In the genomic region with DNA sequence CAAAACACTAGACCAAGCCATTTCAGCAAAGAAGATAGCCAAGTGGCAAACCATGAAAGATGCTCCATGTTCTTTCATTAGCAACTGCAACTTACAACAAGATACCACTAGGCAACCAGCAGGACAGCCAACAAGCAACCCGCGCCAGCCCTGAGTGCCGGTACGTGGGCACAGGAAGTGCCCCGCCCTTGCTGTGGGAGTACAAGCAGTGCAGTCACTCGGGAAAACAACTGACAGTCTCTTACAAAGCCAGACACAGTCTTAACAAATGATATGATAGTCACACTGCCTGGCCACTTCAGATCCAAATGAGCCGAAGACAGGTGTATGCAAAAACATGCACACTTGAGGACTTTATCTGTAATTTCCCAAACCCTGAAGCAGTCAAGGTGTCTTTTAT, we compare ENCODE assay signal across 15 mouse cellular contexts. TPM values are rescaled to one million over a fixed set of nuclear protein-coding genes. Genes with fewer than 3 reads are reported as not detected.
DNase-seq lines count a peak whose midpoint lies in the region; ATAC-seq and TF ChIP-seq lines count a peak whose summit lies in the region.
"Had no signal": no experiment of that assay in that cellular context is flagged by ENCODE, and none has a peak within 500 bp of the region (broad histone marks: within the 10 kb centered on the region; RNA-seq: fewer than 3 reads in every experiment).

No protein-coding gene starts in this region.

- H3K4me1 ChIP-seq in intestine, postnatal 0 days (replicated peaks; ENCODE audit: control insufficient read depth, insufficient read depth, low read length), result no peaks in the 10 kb centered on the region
- H3K4me1 ChIP-seq in intestine, embryonic 15.5 days (replicated peaks), result no peaks in the 10 kb centered on the region
- peaks cover 7% of the 10 kb centered on the region for H3K4me1 ChIP-seq in bone marrow, adult 2 months (ENCODE audit: control insufficient read depth, insufficient read depth, low read length)

- ATAC-seq in intestine, postnatal 0 days, result peak; percentile 25; the same call in 1 of the 2 replicates
- no peak for ATAC-seq in intestine, embryonic 15.5 days
- peak; percentile 56 for ATAC-seq in megakaryocyte progenitor cell, adult 5-6 weeks (replicated peaks; ENCODE audit: poor library complexity)
- ATAC-seq: hindbrain, embryonic 16.5 days had no signal

- H3K27ac ChIP-seq in intestine, postnatal 0 days (ENCODE audit: low read depth, low read length), result no peak overlapping the region
- H3K27ac ChIP-seq in intestine, embryonic 15.5 days, result no peak overlapping the region
- peak overlapping the region; percentile 9; the same call in 1 of the 2 replicates for H3K27ac ChIP-seq in bone marrow, adult 2 months (ENCODE audit: control insufficient read depth, insufficient read depth, low read depth, low read length, poor library complexity)
- H3K27ac ChIP-seq: liver, embryonic 14.5 days had no signal

- no peak for TF ChIP-seq POLR2A in bone marrow, adult 2 months (IDR thresholded peaks at IDR 0.05; ENCODE audit: borderline replicate concordance, control insufficient read depth, low read depth, low read length)

- H3K4me3 ChIP-seq in intestine, postnatal 0 days (ENCODE audit: low read depth, low read length), result no peak overlapping the region
- H3K4me3 ChIP-seq in intestine, embryonic 15.5 days (replicated peaks), result no peak overlapping the region
- H3K4me3 ChIP-seq in bone marrow, adult 2 months (replicated peaks; ENCODE audit: control insufficient read depth, low read depth, low read length), result no peak overlapping the region

- peak; percentile 39 to 46 for DNase-seq in thymus, postnatal 10 days (ENCODE audit: low spot score in 2 of 2)
- DNase-seq in ovary, adult 18-20 months (ENCODE audit: low spot score), result no peak
- DNase-seq in frontal cortex, adult 2 months (ENCODE audit: extremely low spot score in 1 of 2, low spot score in 1 of 2), result no peak
- no peak for DNase-seq in right cerebral cortex, postnatal 14 days

- H3K36me3 ChIP-seq in intestine, postnatal 0 days (ENCODE audit: control insufficient read depth, insufficient read depth), result peaks cover 32% of the 10 kb centered on the region
- H3K36me3 ChIP-seq in intestine, embryonic 15.5 days, result no peaks in the 10 kb centered on the region

- no peak overlapping the region for H3K9ac ChIP-seq in intestine, postnatal 0 days (ENCODE audit: low read depth, low read length)
- H3K9ac ChIP-seq in intestine, embryonic 15.5 days, result no peak overlapping the region
- H3K9ac ChIP-seq: liver, embryonic 14.5 days had no signal

- H3K4me2 ChIP-seq in intestine, postnatal 0 days (replicated peaks; ENCODE audit: low read depth), result no peak overlapping the region
- H3K4me2 ChIP-seq in intestine, embryonic 15.5 days (replicated peaks), result no peak overlapping the region

- WGBS in intestine, postnatal 0 days, result 63% methylated on average over 7 of the region's 7 CpGs
- WGBS in intestine, embryonic 15.5 days, result 72% methylated on average over 7 of the region's 7 CpGs
- WGBS in bone marrow, adult 2 months, result 14% methylated on average over 7 of the region's 7 CpGs

- no peaks in the 10 kb centered on the region for H3K27me3 ChIP-seq in intestine, postnatal 0 days (replicated peaks; ENCODE audit: control insufficient read depth, insufficient read depth, low read length)
- no peaks in the 10 kb centered on the region for H3K27me3 ChIP-seq in intestine, embryonic 15.5 days (replicated peaks)

- no peak for TF ChIP-seq CTCF in intestine, postnatal 0 days (IDR thresholded peaks at IDR 0.05; ENCODE audit: low read depth)
- no peak for TF ChIP-seq CTCF in bone marrow, adult 2 months (IDR thresholded peaks at IDR 0.05; ENCODE audit: control insufficient read depth, insufficient read depth, low read length)

- H3K9me3 ChIP-seq in intestine, postnatal 0 days (ENCODE audit: control insufficient read depth), result no peaks in the 10 kb centered on the region
- no peaks in the 10 kb centered on the region for H3K9me3 ChIP-seq in intestine, embryonic 15.5 days

RNA-seq across cellular contexts. Expression of a gene that starts 20.1 kb away (rescaled TPM):
- 20.9 and 21.9 TPM in 2 replicates for polyA plus RNA-seq in intestine, postnatal 0 days (2015; fragmentation: Nextera tagmentation; extraction: Ambion mirVana)
- 33.1 and 34.3 TPM in 2 replicates for polyA plus RNA-seq in intestine, embryonic 15.5 days (2015; fragmentation: Nextera tagmentation; extraction: Ambion mirVana)
- polyA plus RNA-seq in bone marrow, adult 2 months (2011; ENCODE audit: insufficient read depth, insufficient read length, low replicate concordance, missing spikeins), result 8.9 and 10.7 TPM in 2 replicates
- total RNA-seq in megakaryocyte progenitor cell, adult 5-6 weeks (2015), result 6.8 and 7.0 TPM in 2 replicates
- total RNA-seq in megakaryocyte progenitor cell, adult 5-6 weeks (2017), result 14.1 TPM in 2 replicates
- 35.2 and 54.2 TPM in 2 replicates for polyA plus RNA-seq in frontal cortex, adult 2 months (2012; rRNA removed)

RNA-seq across cellular contexts. Expression of a gene that starts 33.8 kb away (rescaled TPM):
- polyA plus RNA-seq in intestine, postnatal 0 days (2015; fragmentation: Nextera tagmentation; extraction: Ambion mirVana), result 7.3 and 9.5 TPM in 2 replicates
- polyA plus RNA-seq in intestine, embryonic 15.5 days (2015; fragmentation: Nextera tagmentation; extraction: Ambion mirVana), result 7.9 and 8.2 TPM in 2 replicates
- polyA plus RNA-seq in bone marrow, adult 2 months (2011; ENCODE audit: insufficient read depth, insufficient read length, low replicate concordance, missing spikeins), result not detected in 2 replicates
- total RNA-seq in megakaryocyte progenitor cell, adult 5-6 weeks (2015), result not detected in 2 replicates
- total RNA-seq in megakaryocyte progenitor cell, adult 5-6 weeks (2017), result not detected in 2 replicates
- 0.17 and 0.22 TPM in 2 replicates for polyA plus RNA-seq in frontal cortex, adult 2 months (2012; rRNA removed)
- polyA plus RNA-seq: liver, embryonic 14.5 days had no signal

RNA-seq across cellular contexts. Expression of a gene that starts 41.9 kb away (rescaled TPM):
- polyA plus RNA-seq in intestine, postnatal 0 days (2015; fragmentation: Nextera tagmentation; extraction: Ambion mirVana), result not detected in 2 replicates
- polyA plus RNA-seq in intestine, embryonic 15.5 days (2015; fragmentation: Nextera tagmentation; extraction: Ambion mirVana), result not detected in 2 replicates
- not detected in 2 replicates for polyA plus RNA-seq in bone marrow, adult 2 months (2011; ENCODE audit: insufficient read depth, insufficient read length, low replicate concordance, missing spikeins)
- not detected in 2 replicates for total RNA-seq in megakaryocyte progenitor cell, adult 5-6 weeks (2015)
- total RNA-seq in megakaryocyte progenitor cell, adult 5-6 weeks (2017), result not detected in 2 replicates
- polyA plus RNA-seq in frontal cortex, adult 2 months (2012; rRNA removed), result not detected in 2 replicates
- total RNA-seq: heart, adult 18-20 months; layer of hippocampus, postnatal 10 days had no signal
- polyA plus RNA-seq: brain, embryonic 14.5 days; cortical plate, adult 2 months; hindbrain, embryonic 16.5 days; liver, embryonic 14.5 days; stomach, embryonic 14.5 days had no signal

RNA-seq across cellular contexts. Expression of a gene that starts 55.6 kb away (rescaled TPM):
- polyA plus RNA-seq in intestine, postnatal 0 days (2015; fragmentation: Nextera tagmentation; extraction: Ambion mirVana), result not detected in 2 replicates
- polyA plus RNA-seq in intestine, embryonic 15.5 days (2015; fragmentation: Nextera tagmentation; extraction: Ambion mirVana), result not detected in 2 replicates
- not detected in 2 replicates for polyA plus RNA-seq in bone marrow, adult 2 months (2011; ENCODE audit: insufficient read depth, insufficient read length, low replicate concordance, missing spikeins)
- total RNA-seq in megakaryocyte progenitor cell, adult 5-6 weeks (2015), result not detected in 2 replicates
- total RNA-seq in megakaryocyte progenitor cell, adult 5-6 weeks (2017), result not detected in 2 replicates
- polyA plus RNA-seq in frontal cortex, adult 2 months (2012; rRNA removed), result 0.08 and 0.18 TPM in 2 replicates
- polyA plus RNA-seq: liver, embryonic 14.5 days; stomach, embryonic 14.5 days had no signal

Comparison
In these comparisons a context has a peak if more than half of its experiments do, and no peak if none do; other contexts are left out.
1. DNase-seq: peak in thymus, postnatal 10 days (2 of 2); none in ovary, adult 18-20 months (single experiment), frontal cortex, adult 2 months (0 of 2) and right cerebral cortex, postnatal 14 days (single experiment).